Mouse (Mus musculus): ENCODE measurements around the gene Imp3. TPM values are rescaled to one million over a fixed set of nuclear protein-coding genes. Genes with fewer than 3 reads are reported as not detected.
"Not testable (repeated sequence)": the region's sequence is repeated elsewhere in the genome, so short reads cannot be mapped to it uniquely, and the experiment has no call there.

The Imp3 gene
- polyA plus RNA-seq, 1 experiment from 2014 or later: 74.5 TPM

DNA sequence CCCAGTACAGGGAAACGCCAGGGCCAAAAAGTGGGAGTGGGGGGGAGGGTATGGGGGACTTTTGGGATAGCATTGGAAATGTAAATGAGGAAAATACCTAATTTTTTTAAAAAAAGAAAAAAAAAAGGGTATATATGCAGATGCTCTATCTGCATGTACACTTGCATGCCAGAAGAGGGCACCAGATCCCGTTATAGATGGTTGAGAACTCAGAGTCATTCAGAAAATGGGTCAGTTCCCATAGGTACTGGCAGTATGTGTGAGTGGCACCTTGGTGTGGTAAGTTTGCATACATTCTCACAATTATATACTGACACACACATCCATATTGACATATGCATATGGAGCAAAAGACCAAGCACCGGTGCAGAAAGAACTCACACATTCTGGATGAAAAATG lies 10.2 kb downstream of the Imp3 start:
- H3K36me3 ChIP-seq; H3K9me3 ChIP-seq; H3K27ac ChIP-seq; ATAC-seq (ENCODE audit: low FRiP score); H3K4me3 ChIP-seq; H3K9ac ChIP-seq; H3K4me2 ChIP-seq; H3K27me3 ChIP-seq: not testable (repeated sequence)
- H3K4me1 ChIP-seq (replicated peaks): peaks cover 14% of the 10 kb centered on the region
- WGBS: 31% methylated on average over 3 of the region's 3 CpGs

DNA sequence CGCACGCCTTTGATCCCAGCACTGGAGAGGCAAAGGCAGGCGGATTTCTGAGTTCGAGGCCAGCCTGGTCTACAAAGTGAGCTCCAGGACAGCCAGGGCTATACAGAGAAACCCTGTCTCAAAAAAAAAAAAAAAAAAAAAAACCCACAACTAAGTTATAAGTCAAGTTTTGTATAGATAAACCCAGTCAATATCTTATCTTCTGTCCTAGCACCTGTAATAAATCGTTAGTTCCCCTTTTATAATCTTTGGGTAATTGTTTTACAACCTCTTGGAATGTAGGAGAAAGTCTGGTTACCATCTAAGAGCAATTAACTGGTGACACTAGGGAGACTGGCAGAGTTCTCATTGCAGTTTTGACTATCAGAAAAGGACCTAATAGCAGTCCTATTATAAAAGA lies 11.4 kb downstream of the Imp3 start:
- not testable (repeated sequence) for ATAC-seq (ENCODE audit: low FRiP score); H3K4me3 ChIP-seq; H3K9ac ChIP-seq; H3K9me3 ChIP-seq; H3K36me3 ChIP-seq; H3K27ac ChIP-seq; H3K27me3 ChIP-seq; H3K4me2 ChIP-seq
- 88% methylated on average over 5 of the region's 5 CpGs for WGBS
- peaks cover 14% of the 10 kb centered on the region for H3K4me1 ChIP-seq (replicated peaks)

DNA sequence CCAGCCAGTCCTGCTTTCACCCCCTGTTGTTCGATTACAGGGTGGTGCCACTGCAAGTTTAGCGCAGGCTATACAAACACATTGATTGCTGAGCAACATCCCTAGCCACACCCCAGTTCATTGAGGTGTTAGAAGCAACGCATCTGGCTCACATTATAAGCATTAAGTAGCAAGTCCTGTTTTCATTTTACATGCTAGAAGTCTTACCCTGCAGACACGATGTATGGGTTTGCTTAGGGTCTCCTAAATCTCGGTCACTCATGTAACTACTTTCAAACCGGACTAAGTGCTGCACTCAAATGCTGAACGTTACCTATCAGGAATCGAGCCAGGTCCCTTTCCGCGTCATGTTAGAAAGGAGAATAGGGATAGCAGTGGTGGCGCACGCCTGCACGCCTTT lies 12.5 kb downstream of the Imp3 start:
- no peak for ATAC-seq (ENCODE audit: low FRiP score)
- Histone ChIP-seq H3K4me2 (peak overlapping the region; percentile 59), H3K27ac (no peak overlapping the region), H3K27me3 (no peaks in the 10 kb centered on the region), H3K4me3 (peak overlapping the region; percentile 56), H3K9me3 (no peaks in the 10 kb centered on the region), H3K4me1 (replicated peaks) (peaks cover 14% of the 10 kb centered on the region), H3K9ac (peak overlapping the region; percentile 68), H3K36me3 (no peaks in the 10 kb centered on the region)
- 39% methylated on average over 13 of the region's 13 CpGs for WGBS

DNA sequence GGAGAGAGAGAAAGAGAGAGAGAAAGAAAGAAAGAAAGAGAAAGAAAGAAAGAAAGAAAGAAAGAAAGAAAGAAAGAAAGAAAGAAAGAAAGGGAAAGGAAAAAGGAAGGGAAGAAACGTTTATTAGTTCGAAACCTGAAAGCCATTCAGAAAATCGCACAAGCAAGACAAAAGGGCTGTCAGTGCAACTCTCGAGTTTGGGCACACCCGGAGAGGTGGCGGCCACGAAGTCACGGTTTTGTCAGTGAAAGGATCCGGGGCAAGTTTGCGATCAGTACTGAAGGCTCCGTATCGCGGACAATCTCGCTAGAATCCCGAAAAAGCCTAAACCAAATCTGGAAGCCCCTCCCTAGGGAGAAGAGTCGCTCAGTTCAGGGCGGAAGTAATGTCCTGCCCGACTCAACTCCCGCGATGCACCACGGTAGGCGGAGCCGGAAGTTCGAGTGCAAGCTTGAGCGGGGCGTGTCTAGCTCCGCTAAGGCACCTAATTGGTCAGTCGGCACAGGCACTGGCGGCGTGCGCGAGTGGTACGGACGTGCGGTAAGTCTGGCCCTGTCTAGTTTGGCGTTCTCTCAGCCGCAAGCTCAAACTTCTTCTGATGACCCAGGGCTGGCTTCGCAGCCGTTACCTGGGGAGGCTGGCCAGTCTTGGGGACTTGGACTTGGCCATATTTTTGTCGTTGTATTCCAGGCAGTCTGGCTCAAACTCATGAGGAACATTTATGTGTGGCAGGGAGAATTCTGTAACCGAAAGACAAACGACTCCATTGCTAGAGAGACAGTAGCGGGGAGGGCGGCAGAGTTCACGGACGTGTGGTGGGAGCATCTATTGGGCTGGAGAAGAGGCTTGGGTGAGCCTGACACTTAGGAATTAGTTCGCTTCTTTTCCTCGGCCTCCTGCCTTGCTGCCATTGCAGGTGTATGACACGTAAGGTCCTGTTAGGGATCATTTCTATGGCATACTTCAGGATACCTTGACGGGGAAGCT lies 13.4 kb downstream of the Imp3 start, which contains the start of gene Snupn:
Gene Snupn (plus strand): TSS at position 465 of the 987 bp plus-strand sequence.
- Histone ChIP-seq H3K4me2 (peak within 1 kb of the TSS; percentile 86), H3K27me3 (no peaks in the 10 kb centered on the region), H3K9ac (peak within 1 kb of the TSS; percentile 80), H3K27ac (peak within 1 kb of the TSS; percentile 88), H3K36me3 (peaks cover 2% of the 10 kb centered on the region; the same call in 1 of the 2 replicates), H3K4me1 (replicated peaks) (peaks cover 14% of the 10 kb centered on the region), H3K9me3 (no peaks in the 10 kb centered on the region), H3K4me3 (peak within 1 kb of the TSS; percentile 56)
- ATAC-seq (ENCODE audit: low FRiP score): peak; percentile 100
- WGBS: under 1% methylated on average over 50 of the region's 50 CpGs

DNA sequence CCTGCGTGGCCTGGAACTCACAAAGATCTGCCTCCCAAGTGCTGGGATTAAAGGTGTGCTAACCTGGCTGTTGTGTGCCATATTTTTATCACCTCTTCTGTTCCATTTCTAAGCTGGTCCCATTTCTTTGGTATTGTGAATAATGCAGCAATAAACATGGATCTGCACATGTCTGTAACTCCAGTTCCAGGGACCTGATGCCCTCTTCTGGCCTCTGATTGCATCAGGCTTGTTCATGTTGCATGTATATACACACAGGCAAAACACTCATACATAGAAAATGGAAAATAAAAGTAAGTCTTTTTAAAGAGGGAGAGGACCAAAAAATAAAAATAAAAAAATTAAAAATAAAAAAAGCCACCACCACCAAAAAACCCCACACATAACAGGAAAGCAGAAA lies 16.3 kb downstream of the Imp3 start:
- Histone ChIP-seq H3K4me3 (no peak overlapping the region), H3K27ac (no peak overlapping the region), H3K36me3 (peaks cover 9% of the 10 kb centered on the region), H3K27me3 (no peaks in the 10 kb centered on the region), H3K4me2 (no peak overlapping the region), H3K4me1 (replicated peaks) (peaks cover 14% of the 10 kb centered on the region), H3K9ac (no peak overlapping the region), H3K9me3 (no peaks in the 10 kb centered on the region)
- WGBS: 97% methylated on average over 1 of the region's 1 CpGs
- ATAC-seq (ENCODE audit: low FRiP score): no peak

DNA sequence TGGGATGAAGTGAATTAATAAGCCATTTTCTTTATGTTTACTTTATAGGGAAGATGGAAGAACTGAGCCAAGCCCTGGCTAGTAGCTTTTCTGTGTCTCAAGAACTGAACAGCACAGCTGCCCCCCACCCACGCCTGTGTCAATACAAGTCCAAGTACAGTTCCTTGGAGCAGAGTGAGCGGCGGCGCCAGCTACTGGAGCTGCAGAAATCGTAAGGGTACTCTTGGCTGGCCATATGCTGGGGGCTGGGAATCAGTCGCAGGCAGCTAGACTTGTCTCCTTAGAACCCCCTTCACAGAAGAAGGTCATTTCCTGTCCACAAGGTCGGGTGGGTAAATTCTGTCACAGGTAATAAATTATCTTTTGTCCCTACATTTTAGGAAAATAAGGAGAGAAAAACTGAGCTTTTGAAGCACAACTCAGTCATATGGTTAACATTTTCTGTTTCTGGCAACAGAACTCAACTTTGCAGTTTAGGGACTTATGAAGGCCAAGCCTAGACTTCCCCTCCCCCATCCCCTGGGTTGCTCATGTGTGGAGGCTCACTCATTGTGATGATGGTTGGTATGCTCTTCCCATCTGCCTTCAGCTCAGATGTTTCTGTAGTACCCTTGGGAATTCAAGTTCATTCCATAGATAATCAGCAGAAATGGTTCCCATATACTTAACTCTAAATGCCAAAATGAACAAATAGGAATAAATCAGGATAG lies 19.8 kb downstream of the Imp3 start:
- Histone ChIP-seq H3K4me2 (no peak overlapping the region), H3K36me3 (peaks cover 28% of the 10 kb centered on the region), H3K9ac (no peak overlapping the region), H3K27ac (no peak overlapping the region), H3K4me1 (replicated peaks) (no peaks in the 10 kb centered on the region), H3K9me3 (no peaks in the 10 kb centered on the region), H3K4me3 (no peak overlapping the region), H3K27me3 (no peaks in the 10 kb centered on the region)
- WGBS: 90% methylated on average over 7 of the region's 7 CpGs
- ATAC-seq (ENCODE audit: low FRiP score): no peak

DNA sequence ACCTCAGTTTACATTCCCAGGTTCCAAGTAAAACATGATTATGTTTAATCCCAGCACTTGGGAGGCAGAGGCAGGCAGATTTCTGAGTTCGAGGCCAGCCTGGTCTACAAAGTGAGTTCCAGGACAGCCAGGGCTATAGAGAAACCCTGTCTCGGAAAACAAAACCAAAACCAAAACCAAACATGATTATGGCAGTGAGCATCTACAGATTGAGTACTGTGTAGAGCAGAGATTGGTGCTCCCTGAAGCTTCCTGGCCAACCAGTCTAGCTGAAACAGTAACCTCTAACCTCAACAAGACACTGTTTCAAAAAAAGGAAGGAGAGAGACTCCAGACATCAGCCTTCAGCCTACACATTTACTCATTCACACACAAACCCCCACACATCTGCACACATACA lies 21.4 kb downstream of the Imp3 start:
- Histone ChIP-seq H3K27ac (no peak overlapping the region), H3K27me3 (no peaks in the 10 kb centered on the region), H3K4me1 (replicated peaks) (no peaks in the 10 kb centered on the region), H3K9ac (no peak overlapping the region), H3K4me3 (no peak overlapping the region), H3K4me2 (no peak overlapping the region), H3K9me3 (no peaks in the 10 kb centered on the region), H3K36me3 (peaks cover 43% of the 10 kb centered on the region)
- WGBS: 93% methylated on average over 2 of the region's 2 CpGs
- no peak for ATAC-seq (ENCODE audit: low FRiP score)

DNA sequence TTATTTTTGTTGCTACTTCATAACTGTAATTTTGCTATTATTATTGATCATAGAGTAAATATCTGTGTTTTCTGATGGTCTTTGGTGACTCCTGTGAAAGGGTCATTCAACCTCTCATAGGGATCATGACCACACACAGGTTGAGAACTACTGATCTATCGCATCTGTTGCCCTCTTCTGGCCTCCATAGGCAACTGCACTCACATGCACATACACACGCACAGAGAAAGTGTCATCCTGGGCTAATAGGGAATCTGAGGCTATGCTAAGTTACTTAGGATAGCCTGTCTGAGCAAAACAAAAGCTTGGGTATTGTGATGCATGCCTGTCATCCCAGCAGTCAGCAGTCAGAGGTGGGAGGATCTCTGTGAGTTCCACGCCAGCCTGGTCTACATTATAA lies 24.3 kb downstream of the Imp3 start:
- 95% methylated on average over 3 of the region's 3 CpGs for WGBS
- Histone ChIP-seq H3K9ac (no peak overlapping the region), H3K27ac (no peak overlapping the region), H3K27me3 (no peaks in the 10 kb centered on the region), H3K36me3 (peaks cover 51% of the 10 kb centered on the region), H3K4me3 (no peak overlapping the region), H3K4me2 (no peak overlapping the region), H3K4me1 (replicated peaks) (no peaks in the 10 kb centered on the region), H3K9me3 (no peaks in the 10 kb centered on the region)
- no peak for ATAC-seq (ENCODE audit: low FRiP score)

DNA sequence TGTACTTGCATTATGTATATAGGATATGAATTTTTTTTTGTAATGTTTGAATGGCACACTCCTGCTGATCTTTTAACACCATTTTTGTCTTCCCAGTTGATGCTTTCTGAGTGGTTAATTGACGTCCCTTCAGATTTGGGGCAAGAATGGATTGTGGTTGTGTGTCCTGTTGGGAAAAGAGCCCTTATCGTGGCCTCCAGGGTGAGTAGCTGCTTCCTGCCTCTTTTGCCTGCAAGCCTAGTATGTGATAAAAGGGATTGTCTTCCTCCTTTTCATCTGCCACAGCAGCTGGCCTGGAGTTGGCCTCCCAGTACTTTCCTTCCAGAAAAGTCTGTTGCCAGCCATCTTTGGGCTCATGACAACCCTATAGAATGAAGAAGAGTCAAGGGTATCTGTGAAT lies 32.9 kb downstream of the Imp3 start:
- H3K9me3 ChIP-seq: no peaks in the 10 kb centered on the region
- no peaks in the 10 kb centered on the region for H3K27me3 ChIP-seq
- H3K4me3 ChIP-seq: no peak overlapping the region
- 92% methylated on average over 2 of the region's 2 CpGs for WGBS
- no peaks in the 10 kb centered on the region for H3K4me1 ChIP-seq (replicated peaks)
- no peak for ATAC-seq (ENCODE audit: low FRiP score)
- no peak overlapping the region for H3K9ac ChIP-seq
- H3K4me2 ChIP-seq: no peak overlapping the region
- peaks cover 43% of the 10 kb centered on the region for H3K36me3 ChIP-seq
- no peak overlapping the region for H3K27ac ChIP-seq

DNA sequence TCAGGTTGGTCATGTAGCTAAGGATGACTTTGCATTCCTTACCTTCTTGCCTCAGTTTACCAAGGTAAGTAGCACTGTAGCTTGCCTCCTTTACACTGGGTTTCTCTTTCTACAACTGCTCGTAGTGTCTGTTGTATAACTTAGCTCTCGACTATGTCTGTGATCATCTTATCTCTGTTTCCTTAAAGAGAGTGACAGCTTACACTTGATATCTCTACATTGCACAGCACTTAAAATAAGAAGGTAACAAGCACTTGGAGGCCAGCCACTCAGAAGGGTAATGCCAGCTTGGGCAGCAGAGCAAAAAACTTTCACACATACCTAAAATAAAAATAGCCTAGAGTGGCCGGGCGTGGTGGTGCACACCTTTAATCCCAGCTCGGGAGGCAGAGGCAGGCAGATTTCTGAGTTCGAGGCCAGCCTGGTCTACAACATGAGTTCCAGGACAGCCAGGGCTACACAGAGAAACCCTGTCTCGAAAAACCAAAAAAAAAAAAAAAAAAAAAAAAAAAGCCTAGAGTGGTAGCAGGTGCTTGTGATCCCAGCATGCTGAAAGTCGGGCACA lies 36.8 kb downstream of the Imp3 start:
- Histone ChIP-seq H3K27me3 (no peaks in the 10 kb centered on the region), H3K4me2 (no peak overlapping the region), H3K27ac (no peak overlapping the region), H3K4me3 (no peak overlapping the region), H3K9me3 (no peaks in the 10 kb centered on the region), H3K36me3 (peaks cover 45% of the 10 kb centered on the region), H3K9ac (no peak overlapping the region), H3K4me1 (replicated peaks) (no peaks in the 10 kb centered on the region)
- WGBS: 91% methylated on average over 8 of the region's 8 CpGs
- no peak for ATAC-seq (ENCODE audit: low FRiP score)

DNA sequence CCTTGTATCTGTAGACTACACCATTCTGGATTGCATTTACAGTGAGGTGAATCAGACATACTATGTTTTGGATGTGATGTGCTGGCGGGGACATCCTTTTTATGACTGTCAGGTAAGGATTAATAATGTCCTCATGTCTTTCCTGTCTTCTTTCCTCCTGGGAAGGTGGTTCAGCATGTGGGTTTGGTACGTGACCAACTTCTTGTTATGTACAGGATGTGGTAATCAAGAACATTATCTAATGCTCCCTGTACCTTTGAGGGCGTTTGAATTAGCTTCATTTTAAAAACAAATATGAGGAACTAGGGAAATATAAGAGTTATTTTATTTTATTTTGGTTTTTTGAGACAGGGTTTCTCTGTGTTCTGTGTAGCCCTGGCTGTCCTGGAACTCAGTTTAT lies 37.9 kb downstream of the Imp3 start:
- no peak overlapping the region for H3K4me3 ChIP-seq
- H3K4me1 ChIP-seq (replicated peaks): no peaks in the 10 kb centered on the region
- no peak for ATAC-seq (ENCODE audit: low FRiP score)
- no peak overlapping the region for H3K4me2 ChIP-seq
- H3K27ac ChIP-seq: no peak overlapping the region
- peaks cover 54% of the 10 kb centered on the region for H3K36me3 ChIP-seq
- H3K9ac ChIP-seq: no peak overlapping the region
- 83% methylated on average over 3 of the region's 3 CpGs for WGBS
- H3K9me3 ChIP-seq: no peaks in the 10 kb centered on the region
- no peaks in the 10 kb centered on the region for H3K27me3 ChIP-seq

DNA sequence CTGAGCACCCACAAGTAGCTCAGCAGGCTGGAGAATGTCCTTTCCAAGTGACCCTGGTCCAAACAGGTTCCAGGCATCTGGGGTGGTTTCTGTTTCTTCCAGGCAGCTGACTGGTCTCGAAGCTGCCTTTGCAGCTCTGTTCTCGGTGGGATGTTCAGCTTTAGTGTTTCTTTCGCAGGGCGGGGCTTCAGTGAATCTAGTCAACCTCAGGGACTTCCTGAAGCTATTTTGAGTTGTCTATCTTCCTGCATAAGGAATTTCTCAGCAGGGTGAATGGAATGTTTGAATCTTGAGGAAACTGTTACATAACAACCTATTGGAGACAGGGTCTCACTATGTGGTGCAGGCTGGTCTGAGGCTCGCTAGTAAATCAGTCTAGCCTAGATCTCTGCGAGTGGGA lies 42.9 kb downstream of the Imp3 start:
- H3K4me2 ChIP-seq: no peak overlapping the region
- no peaks in the 10 kb centered on the region for H3K4me1 ChIP-seq (replicated peaks)
- ATAC-seq (ENCODE audit: low FRiP score): no peak
- H3K36me3 ChIP-seq: peaks cover 60% of the 10 kb centered on the region
- H3K9me3 ChIP-seq: no peaks in the 10 kb centered on the region
- no peaks in the 10 kb centered on the region for H3K27me3 ChIP-seq
- H3K27ac ChIP-seq: no peak overlapping the region
- no peak overlapping the region for H3K4me3 ChIP-seq
- H3K9ac ChIP-seq: no peak overlapping the region
- WGBS: 92% methylated on average over 6 of the region's 6 CpGs

Data from hindbrain, embryonic 13.5 days (tissue).